Mouse (Mus musculus) Muller cell, postnatal 12 days (primary cell): ENCODE measurements around the gene Pik3cg.
"Not testable (repeated sequence)": the region's sequence is repeated elsewhere in the genome, so short reads cannot be mapped to it uniquely, and the experiment has no call there.

Experiments
- DNase-seq: peaks from one replicate; pipeline ENCODE4 v3.0.0-alpha.2; 2015; ENCODE audit errors: inconsistent ontology term

Pik3cg gene

GRCm38 (mm10) chr12:32207948-32208891 lies at the start of gene Pik3cg:
Gene Pik3cg (minus strand): TSS chr12:32208659.
- DNase-seq, result no peak

- no peak for DNase-seq
Observed at GRCm38 (mm10) chr12:32248483-32248882, 40.0 kb upstream of the Pik3cg start.

- no peak for DNase-seq
Observed at GRCm38 (mm10) chr12:32245566-32246233, 37.2 kb upstream of the Pik3cg start.

GRCm38 (mm10) chr12:32243586-32243985 lies 35.1 kb upstream of the Pik3cg start:
- no peak for DNase-seq

- DNase-seq, result not testable (repeated sequence)
Observed at GRCm38 (mm10) chr12:32239134-32239533, 30.7 kb upstream of the Pik3cg start.

GRCm38 (mm10) chr12:32238433-32238832 lies 30.0 kb upstream of the Pik3cg start:
- no peak for DNase-seq

GRCm38 (mm10) chr12:32237839-32238238 lies 29.4 kb upstream of the Pik3cg start:
- DNase-seq, result no peak

- DNase-seq, result no peak
Observed at GRCm38 (mm10) chr12:32237139-32237538, 28.7 kb upstream of the Pik3cg start.

GRCm38 (mm10) chr12:32236450-32236849 lies 28.0 kb upstream of the Pik3cg start:
- DNase-seq, result no peak

GRCm38 (mm10) chr12:32233871-32234270 lies 25.4 kb upstream of the Pik3cg start:
- no peak for DNase-seq

- DNase-seq, result no peak
Observed at GRCm38 (mm10) chr12:32231398-32231797, 22.9 kb upstream of the Pik3cg start.

- no peak for DNase-seq
Observed at GRCm38 (mm10) chr12:32223629-32224028, 15.2 kb upstream of the Pik3cg start.

- no peak for DNase-seq
Observed at GRCm38 (mm10) chr12:32222758-32223385, 14.4 kb upstream of the Pik3cg start.

- no peak for DNase-seq
Observed at GRCm38 (mm10) chr12:32220387-32220786, 11.9 kb upstream of the Pik3cg start.

- DNase-seq, result no peak
Observed at GRCm38 (mm10) chr12:32215143-32215542, 6.7 kb upstream of the Pik3cg start.

GRCm38 (mm10) chr12:32212702-32213101 lies 4.2 kb upstream of the Pik3cg start:
- no peak for DNase-seq

- no peak for DNase-seq
Observed at GRCm38 (mm10) chr12:32212156-32212555, 3.7 kb upstream of the Pik3cg start.

- DNase-seq, result peak; percentile 72
Observed at GRCm38 (mm10) chr12:32211257-32211656, 2.8 kb upstream of the Pik3cg start.

GRCm38 (mm10) chr12:32208951-32209350 lies 492 bp upstream of the Pik3cg start:
- DNase-seq, result no peak

GRCm38 (mm10) chr12:32207141-32207540 lies 1.3 kb downstream of the Pik3cg start:
- no peak for DNase-seq

GRCm38 (mm10) chr12:32203695-32204094 lies 4.8 kb downstream of the Pik3cg start:
- no peak for DNase-seq

- DNase-seq, result no peak
Observed at GRCm38 (mm10) chr12:32202583-32202982, 5.9 kb downstream of the Pik3cg start.
